Mouse (Mus musculus): ENCODE data around the gene Pdia5.

DNA sequence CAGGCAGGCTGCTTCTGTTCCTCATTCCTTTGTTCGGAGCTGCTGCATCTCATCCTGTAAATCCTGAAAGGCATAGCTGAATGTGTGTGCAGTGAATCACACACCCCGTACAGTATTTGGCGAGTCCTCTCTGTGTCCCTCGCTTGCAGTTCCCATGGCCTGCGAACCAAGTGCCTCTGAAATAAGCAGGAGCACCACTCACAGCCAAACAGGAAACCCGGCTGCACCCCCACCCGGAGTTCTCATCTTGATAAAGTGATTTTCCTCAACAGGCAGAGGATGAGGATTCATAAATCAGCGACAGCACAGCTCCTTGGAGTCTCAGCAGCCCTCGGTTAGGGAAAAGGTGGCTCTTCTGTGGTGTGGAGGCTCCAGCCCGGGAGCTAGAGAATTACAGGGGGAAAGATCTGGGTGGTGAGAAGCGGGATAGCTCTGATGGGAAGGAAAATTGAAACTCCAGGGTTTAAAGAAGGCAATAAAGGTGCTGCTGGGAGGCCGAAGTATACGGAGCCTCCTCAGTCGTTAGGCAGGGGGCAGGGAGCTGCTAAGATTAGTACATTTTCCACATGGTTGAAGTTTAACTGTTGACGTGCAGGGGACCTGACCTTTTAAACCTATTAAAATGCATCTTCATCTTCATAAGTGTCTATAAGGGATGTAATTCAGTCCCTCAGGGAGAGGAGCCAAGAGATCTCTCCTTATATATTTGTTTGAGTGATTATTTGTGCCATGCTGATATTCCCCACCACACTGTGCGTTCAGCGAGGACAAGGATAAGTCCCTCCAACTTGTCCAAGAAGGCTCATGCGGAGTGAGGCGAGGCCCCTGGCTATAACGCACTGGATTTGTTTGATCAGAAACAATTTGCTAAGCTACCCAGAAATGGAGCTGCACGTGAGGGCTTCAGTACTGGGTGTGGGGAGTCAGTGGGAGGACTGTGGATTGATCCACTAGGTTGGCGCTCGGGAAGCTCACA lies 27.6 kb upstream of the Pdia5 start:
- TF ChIP-seq CTCF (IDR thresholded peaks at IDR 0.05; ENCODE audit: low read depth) (no peak), EP300 (optimal IDR thresholded peaks at IDR 0.05) (no peak)
